Mouse (Mus musculus): ENCODE measurements around the gene Fam166b.

- no peak for TF ChIP-seq CTCF (IDR thresholded peaks at IDR 0.05; ENCODE audit: low read depth, low read length)
- no peak for TF ChIP-seq TAL1 (conservative IDR thresholded peaks at IDR 0.05; ENCODE audit: low read depth, low read length)
These were observed 37.0 kb upstream of the Fam166b start for GRCm38 (mm10) chr4:43465935-43466334.
